Mouse (Mus musculus): ENCODE results near the gene Cnksr3. TPM values are rescaled to one million over a fixed set of nuclear protein-coding genes. Genes with fewer than 3 reads are reported as not detected.

The Cnksr3 gene
- polyA plus RNA-seq, 1 experiment from 2014 or later: 15.2 TPM

DNA sequence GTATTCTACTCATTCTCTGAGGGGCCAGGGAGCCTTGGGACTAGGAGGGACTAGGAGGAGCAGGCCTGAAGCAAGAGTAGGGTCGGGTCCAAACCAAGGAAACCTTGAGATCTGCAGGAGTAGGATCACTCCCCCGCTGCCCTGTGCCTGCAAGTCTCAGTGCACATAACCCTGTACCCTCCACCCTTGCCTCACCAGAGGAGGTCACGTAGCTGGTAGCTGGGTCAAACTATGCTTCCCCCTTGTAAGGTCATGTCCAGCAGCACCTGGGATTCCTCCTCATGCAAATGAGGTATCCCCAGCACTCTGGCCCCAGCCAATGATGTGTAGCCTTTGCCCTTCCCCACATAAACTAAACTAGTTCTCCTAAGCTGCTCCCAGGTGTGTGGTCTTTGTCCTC, 41.6 kb downstream of the Cnksr3 start:
- no peaks in the 10 kb centered on the region for H3K27me3 ChIP-seq (ENCODE audit: control insufficient read depth, insufficient read depth, low read length)
- H3K36me3 ChIP-seq (ENCODE audit: control insufficient read depth, insufficient read depth, low read length): no peaks in the 10 kb centered on the region
- H3K9ac ChIP-seq (ENCODE audit: low read depth, low read length): no peak overlapping the region
- 90% methylated on average over 3 of the region's 3 CpGs for WGBS
- ATAC-seq (ENCODE audit: low FRiP score, low TSS enrichment): no peak
- no peaks in the 10 kb centered on the region for H3K9me3 ChIP-seq (ENCODE audit: control insufficient read depth, low read length)
- H3K4me1 ChIP-seq (ENCODE audit: control insufficient read depth, insufficient read depth, low read length): no peaks in the 10 kb centered on the region
- H3K27ac ChIP-seq (ENCODE audit: low read depth, low read length): no peak overlapping the region
- H3K4me3 ChIP-seq (ENCODE audit: low read length): no peak overlapping the region
- H3K4me2 ChIP-seq (replicated peaks; ENCODE audit: low read depth, low read length): no peak overlapping the region

DNA sequence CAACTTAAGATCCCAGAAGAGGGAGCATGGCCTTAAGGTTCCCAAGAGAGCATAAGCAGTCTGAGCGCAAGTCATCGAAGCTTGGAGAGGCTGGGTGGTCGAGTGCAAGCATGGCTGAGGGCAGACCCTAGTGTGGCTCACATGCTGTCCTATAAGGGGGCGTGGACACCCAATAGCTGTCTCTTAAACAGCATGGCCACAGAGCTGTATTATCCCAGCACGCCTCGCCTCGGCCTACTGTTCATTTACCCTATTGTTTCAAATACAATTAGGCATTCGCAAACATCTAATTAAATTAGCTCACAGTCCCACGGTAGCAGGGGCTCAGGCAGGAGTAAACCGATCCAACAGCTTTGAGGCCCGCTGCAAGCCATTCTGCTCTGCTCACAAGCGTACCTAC, 49.0 kb downstream of the Cnksr3 start:
- H3K36me3 ChIP-seq (ENCODE audit: control insufficient read depth, insufficient read depth, low read length): no peaks in the 10 kb centered on the region
- peaks cover 31% of the 10 kb centered on the region for H3K4me1 ChIP-seq (ENCODE audit: control insufficient read depth, insufficient read depth, low read length)
- no peaks in the 10 kb centered on the region for H3K27me3 ChIP-seq (ENCODE audit: control insufficient read depth, insufficient read depth, low read length)
- H3K4me3 ChIP-seq (ENCODE audit: low read length): no peak overlapping the region
- H3K27ac ChIP-seq (ENCODE audit: low read depth, low read length): no peak overlapping the region
- no peak overlapping the region for H3K9ac ChIP-seq (ENCODE audit: low read depth, low read length)
- no peak overlapping the region for H3K4me2 ChIP-seq (replicated peaks; ENCODE audit: low read depth, low read length)
- H3K9me3 ChIP-seq (ENCODE audit: control insufficient read depth, low read length): no peaks in the 10 kb centered on the region
- WGBS: 68% methylated on average over 12 of the region's 12 CpGs
- no peak for ATAC-seq (ENCODE audit: low FRiP score, low TSS enrichment)

DNA sequence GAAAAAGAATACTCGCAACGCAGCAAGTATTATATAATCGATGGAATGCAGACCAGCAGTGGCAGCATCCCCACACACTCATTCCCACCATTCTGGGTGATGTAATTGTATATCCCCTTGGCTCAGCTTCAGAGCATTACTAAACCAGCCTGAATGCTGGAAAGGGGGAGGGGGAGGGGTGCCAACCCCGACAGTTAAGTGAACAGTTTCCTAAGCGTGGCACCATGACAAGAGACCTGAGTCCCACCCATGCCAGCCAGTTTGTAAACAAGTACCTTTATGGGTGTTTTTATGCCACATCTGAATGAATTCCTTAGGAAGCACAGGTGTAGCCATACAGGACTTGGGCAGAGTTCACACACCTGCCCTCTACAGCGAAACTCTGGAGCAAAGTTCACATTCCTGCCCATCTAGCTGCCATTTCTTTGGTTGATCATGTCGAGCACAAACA, 53.0 kb downstream of the Cnksr3 start:
- H3K4me1 ChIP-seq (ENCODE audit: control insufficient read depth, insufficient read depth, low read length): peaks cover 39% of the 10 kb centered on the region
- H3K9me3 ChIP-seq (ENCODE audit: control insufficient read depth, low read length): no peaks in the 10 kb centered on the region
- WGBS: 12% methylated on average over 7 of the region's 7 CpGs
- peak overlapping the region; percentile 94 for H3K27ac ChIP-seq (ENCODE audit: low read depth, low read length)
- no peak overlapping the region for H3K9ac ChIP-seq (ENCODE audit: low read depth, low read length)
- no peaks in the 10 kb centered on the region for H3K27me3 ChIP-seq (ENCODE audit: control insufficient read depth, insufficient read depth, low read length)
- ATAC-seq (ENCODE audit: low FRiP score, low TSS enrichment): peak; percentile 73
- H3K36me3 ChIP-seq (ENCODE audit: control insufficient read depth, insufficient read depth, low read length): peaks cover 3% of the 10 kb centered on the region; the same call in 1 of the 2 replicates
- H3K4me2 ChIP-seq (replicated peaks; ENCODE audit: low read depth, low read length): peak overlapping the region; percentile 27
- H3K4me3 ChIP-seq (ENCODE audit: low read length): 0 out of 2 replicates have a peak overlapping the region, but pooled peaks have one; percentile 7

DNA sequence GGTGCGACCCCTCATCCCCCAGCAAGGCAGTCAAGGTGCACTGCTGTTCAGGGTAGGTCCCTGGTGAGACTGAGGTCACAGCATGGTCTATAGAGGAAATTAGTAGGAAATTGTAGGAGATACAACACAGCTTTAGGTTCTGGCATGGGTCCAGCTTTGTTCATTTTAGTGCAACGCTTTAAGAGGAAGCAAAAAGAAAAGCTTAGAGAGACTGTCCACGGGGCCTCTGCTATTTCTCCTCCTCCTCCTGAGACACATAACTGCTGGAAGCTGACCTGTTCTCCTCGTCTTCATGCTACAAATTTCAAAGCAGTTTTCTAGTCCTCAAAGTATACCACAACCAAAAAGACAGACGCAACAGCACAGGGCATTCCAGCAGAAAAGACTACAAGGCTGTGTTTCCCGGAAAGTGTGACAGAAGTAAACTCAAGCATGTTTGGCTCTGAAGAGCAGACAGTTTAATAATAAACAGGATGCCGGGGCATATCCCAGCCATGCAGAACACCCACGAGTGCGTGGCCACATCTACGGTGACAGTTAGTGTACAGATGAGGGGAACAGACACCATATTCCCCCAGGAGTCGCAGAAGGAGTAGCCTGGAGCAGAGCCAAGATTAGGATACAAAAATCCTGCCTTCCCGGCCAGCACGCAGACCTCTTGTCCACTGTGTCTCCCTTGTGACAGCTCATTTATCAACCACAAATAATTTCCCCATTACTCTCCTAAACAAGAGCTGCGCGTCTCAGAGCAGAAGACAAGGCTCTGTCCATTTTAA, 53.6 kb downstream of the Cnksr3 start:
- H3K27me3 ChIP-seq (ENCODE audit: control insufficient read depth, insufficient read depth, low read length): no peaks in the 10 kb centered on the region
- WGBS: 8% methylated on average over 15 of the region's 15 CpGs
- no peak overlapping the region for H3K4me3 ChIP-seq (ENCODE audit: low read length)
- H3K27ac ChIP-seq (ENCODE audit: low read depth, low read length): peak overlapping the region; percentile 94
- no peaks in the 10 kb centered on the region for H3K9me3 ChIP-seq (ENCODE audit: control insufficient read depth, low read length)
- peaks cover 5% of the 10 kb centered on the region; the same call in 1 of the 2 replicates for H3K36me3 ChIP-seq (ENCODE audit: control insufficient read depth, insufficient read depth, low read length)
- H3K9ac ChIP-seq (ENCODE audit: low read depth, low read length): no peak overlapping the region
- peaks cover 34% of the 10 kb centered on the region for H3K4me1 ChIP-seq (ENCODE audit: control insufficient read depth, insufficient read depth, low read length)
- peak; percentile 73 for ATAC-seq (ENCODE audit: low FRiP score, low TSS enrichment)
- peak overlapping the region; percentile 27 for H3K4me2 ChIP-seq (replicated peaks; ENCODE audit: low read depth, low read length)

DNA sequence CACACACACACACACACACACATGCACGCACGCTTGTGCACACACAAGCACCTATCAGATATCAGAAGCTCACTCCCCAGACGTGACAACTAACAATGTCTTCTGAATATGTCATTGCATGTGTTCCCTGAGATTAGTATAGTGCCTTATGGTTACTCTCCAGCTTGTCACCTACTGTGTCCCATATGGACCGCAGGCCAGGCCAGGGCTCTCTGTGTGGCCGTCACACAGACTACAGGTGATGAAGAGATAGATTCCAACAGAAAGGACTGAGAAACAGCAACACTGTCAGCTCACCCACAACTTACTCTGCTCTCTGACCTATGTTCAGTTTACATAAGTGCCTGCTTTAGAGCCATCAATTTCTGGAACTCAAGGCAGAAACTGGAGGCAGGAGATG, 57.2 kb downstream of the Cnksr3 start:
- Histone ChIP-seq H3K4me2 (replicated peaks; ENCODE audit: low read depth, low read length) (no peak overlapping the region), H3K27ac (ENCODE audit: low read depth, low read length) (no peak overlapping the region), H3K9me3 (ENCODE audit: control insufficient read depth, low read length) (no peaks in the 10 kb centered on the region), H3K9ac (ENCODE audit: low read depth, low read length) (no peak overlapping the region), H3K4me1 (ENCODE audit: control insufficient read depth, insufficient read depth, low read length) (peaks cover 26% of the 10 kb centered on the region), H3K36me3 (ENCODE audit: control insufficient read depth, insufficient read depth, low read length) (peaks cover 8% of the 10 kb centered on the region; the same call in 1 of the 2 replicates), H3K27me3 (ENCODE audit: control insufficient read depth, insufficient read depth, low read length) (no peaks in the 10 kb centered on the region), H3K4me3 (ENCODE audit: low read length) (no peak overlapping the region)
- ATAC-seq (ENCODE audit: low FRiP score, low TSS enrichment): no peak
- 91% methylated on average over 5 of the region's 5 CpGs for WGBS

DNA sequence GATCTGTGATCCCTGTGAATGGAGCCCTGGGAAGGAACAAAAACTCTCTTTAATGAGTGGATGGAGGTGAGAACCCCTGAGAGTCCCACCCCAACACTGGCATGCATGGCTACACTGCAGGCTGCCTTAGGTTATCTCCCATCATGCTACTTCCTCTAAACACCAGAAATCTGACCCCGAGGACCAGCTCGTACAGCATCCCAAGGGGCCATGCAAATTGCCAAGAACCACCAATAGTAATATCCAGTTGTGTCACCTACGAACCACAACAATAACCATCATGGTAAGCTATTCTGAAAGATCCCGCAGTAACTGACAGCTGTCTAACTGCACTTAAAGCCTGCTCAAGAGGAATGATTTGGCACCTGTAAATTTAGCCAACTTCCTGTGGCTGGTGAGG, 59.1 kb downstream of the Cnksr3 start:
- ATAC-seq (ENCODE audit: low FRiP score, low TSS enrichment): no peak
- Histone ChIP-seq H3K4me1 (ENCODE audit: control insufficient read depth, insufficient read depth, low read length) (peaks cover 7% of the 10 kb centered on the region), H3K9ac (ENCODE audit: low read depth, low read length) (no peak overlapping the region), H3K4me2 (replicated peaks; ENCODE audit: low read depth, low read length) (no peak overlapping the region), H3K27me3 (ENCODE audit: control insufficient read depth, insufficient read depth, low read length) (no peaks in the 10 kb centered on the region), H3K27ac (ENCODE audit: low read depth, low read length) (no peak overlapping the region), H3K36me3 (ENCODE audit: control insufficient read depth, insufficient read depth, low read length) (peaks cover 11% of the 10 kb centered on the region; the same call in 1 of the 2 replicates), H3K4me3 (ENCODE audit: low read length) (no peak overlapping the region), H3K9me3 (ENCODE audit: control insufficient read depth, low read length) (no peaks in the 10 kb centered on the region)
- 71% methylated on average over 4 of the region's 4 CpGs for WGBS

DNA sequence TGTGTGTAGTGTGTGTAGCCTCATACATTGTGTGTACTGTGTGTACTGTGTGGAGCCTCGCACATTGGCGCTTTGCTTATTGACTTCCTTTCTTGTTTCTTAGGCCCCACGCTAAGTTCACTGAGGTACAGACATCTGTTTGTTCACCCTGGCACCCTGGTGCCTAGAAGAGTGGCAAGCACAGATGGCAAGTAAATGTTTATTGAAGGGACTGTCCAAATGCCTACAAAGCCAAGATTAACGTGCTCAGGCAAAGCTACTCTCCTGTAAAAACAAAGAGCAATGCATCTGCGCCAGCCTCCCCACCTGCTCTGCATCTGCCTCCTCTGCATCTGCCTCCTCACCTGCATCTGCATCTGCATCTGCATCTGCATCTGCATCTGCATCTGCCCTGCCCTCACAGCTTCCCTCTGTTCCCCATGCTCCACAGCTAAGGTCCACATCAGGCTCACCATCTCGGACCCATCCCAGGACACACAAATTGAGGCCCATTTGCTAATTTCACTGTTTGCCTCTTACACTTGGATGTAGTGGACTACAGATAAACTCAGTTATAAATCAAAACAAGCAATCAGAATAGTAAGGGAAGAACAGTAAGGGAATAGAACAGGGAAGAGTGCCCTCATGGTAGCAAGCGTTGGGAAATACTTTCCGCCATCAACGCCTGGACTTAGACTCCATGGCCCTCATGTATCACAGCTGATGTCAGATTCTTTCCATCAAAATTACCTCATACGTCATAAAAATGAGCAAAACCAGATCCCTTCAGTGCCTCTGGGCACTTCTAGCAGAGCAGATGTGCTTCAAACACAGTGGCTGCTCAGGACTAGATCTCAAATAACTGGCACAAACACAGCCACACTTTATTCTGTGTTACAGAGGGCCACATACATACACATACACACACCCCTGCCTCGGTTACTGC, 62.1 kb downstream of the Cnksr3 start:
- no peak overlapping the region for H3K4me2 ChIP-seq (replicated peaks; ENCODE audit: low read depth, low read length)
- WGBS: 86% methylated on average over 11 of the region's 11 CpGs
- no peaks in the 10 kb centered on the region for H3K27me3 ChIP-seq (ENCODE audit: control insufficient read depth, insufficient read depth, low read length)
- no peak overlapping the region for H3K9ac ChIP-seq (ENCODE audit: low read depth, low read length)
- H3K27ac ChIP-seq (ENCODE audit: low read depth, low read length): no peak overlapping the region
- no peaks in the 10 kb centered on the region for H3K4me1 ChIP-seq (ENCODE audit: control insufficient read depth, insufficient read depth, low read length)
- H3K36me3 ChIP-seq (ENCODE audit: control insufficient read depth, insufficient read depth, low read length): peaks cover 13% of the 10 kb centered on the region; the same call in 1 of the 2 replicates
- no peak overlapping the region for H3K4me3 ChIP-seq (ENCODE audit: low read length)
- no peak for ATAC-seq (ENCODE audit: low FRiP score, low TSS enrichment)
- no peaks in the 10 kb centered on the region for H3K9me3 ChIP-seq (ENCODE audit: control insufficient read depth, low read length)

DNA sequence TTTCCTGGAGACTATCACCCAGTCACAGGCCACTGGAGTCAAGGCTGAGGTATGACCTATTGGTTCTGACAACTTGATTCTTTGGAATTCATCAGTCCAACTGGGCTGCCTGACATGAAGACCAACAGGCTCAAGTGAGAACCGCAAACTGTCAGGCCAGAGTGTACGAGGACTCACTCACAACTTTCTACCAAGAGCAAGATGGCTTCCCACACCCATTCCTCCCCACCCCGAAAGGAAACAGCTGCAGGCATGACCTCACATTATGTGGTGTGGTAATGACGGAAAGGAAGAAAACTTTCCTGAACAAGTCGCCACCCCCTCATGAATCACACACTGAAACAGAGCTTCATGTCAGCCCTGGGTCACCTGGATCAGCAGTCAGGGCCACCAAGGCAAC, 66.4 kb downstream of the Cnksr3 start:
- H3K36me3 ChIP-seq (ENCODE audit: control insufficient read depth, insufficient read depth, low read length): peaks cover 5% of the 10 kb centered on the region; the same call in 1 of the 2 replicates
- peak; percentile 19; the same call in 1 of the 2 replicates for ATAC-seq (ENCODE audit: low FRiP score, low TSS enrichment)
- no peaks in the 10 kb centered on the region for H3K9me3 ChIP-seq (ENCODE audit: control insufficient read depth, low read length)
- no peak overlapping the region for H3K27ac ChIP-seq (ENCODE audit: low read depth, low read length)
- no peak overlapping the region for H3K9ac ChIP-seq (ENCODE audit: low read depth, low read length)
- no peaks in the 10 kb centered on the region for H3K27me3 ChIP-seq (ENCODE audit: control insufficient read depth, insufficient read depth, low read length)
- 64% methylated on average over 5 of the region's 5 CpGs for WGBS
- no peak overlapping the region for H3K4me2 ChIP-seq (replicated peaks; ENCODE audit: low read depth, low read length)
- no peaks in the 10 kb centered on the region for H3K4me1 ChIP-seq (ENCODE audit: control insufficient read depth, insufficient read depth, low read length)
- H3K4me3 ChIP-seq (ENCODE audit: low read length): no peak overlapping the region
